Mouse (Mus musculus) telencephalon, adult 2 months (tissue): ENCODE results near the gene Spint2.
A peak's percentile ranks its signal among the peaks of the same experiment; 100 is the strongest.

ENCODE experiments used
- DNase-seq: peaks from one replicate; pipeline ENCODE4 v3.0.0-alpha.2; 2011; ENCODE audit warnings: low read depth, low spot score

Spint2 gene

GRCm38 (mm10) chr7:29304463-29305262, 23.0 kb upstream of the Spint2 start:
- no peak for DNase-seq

- peak; percentile 93 for DNase-seq
Measured at GRCm38 (mm10) chr7:29303738-29304462, 22.2 kb upstream of the Spint2 start, which contains the start of gene Dpf1. Gene Dpf1, plus strand, starts transcription at chr7:29303951.

- no peak for DNase-seq
Measured at GRCm38 (mm10) chr7:29302641-29303040, 20.9 kb upstream of the Spint2 start.

- no peak for DNase-seq
Measured at GRCm38 (mm10) chr7:29301127-29301566, 19.4 kb upstream of the Spint2 start.

GRCm38 (mm10) chr7:29296998-29297397, 15.3 kb upstream of the Spint2 start:
- DNase-seq: no peak

GRCm38 (mm10) chr7:29295861-29296647, 14.3 kb upstream of the Spint2 start:
- DNase-seq: no peak

- DNase-seq: no peak
Measured at GRCm38 (mm10) chr7:29294111-29294761, 12.5 kb upstream of the Spint2 start.

GRCm38 (mm10) chr7:29293131-29294065, 11.7 kb upstream of the Spint2 start:
- no peak for DNase-seq

GRCm38 (mm10) chr7:29292458-29293098, 10.9 kb upstream of the Spint2 start:
- DNase-seq: no peak

- no peak for DNase-seq
Measured at GRCm38 (mm10) chr7:29291616-29292457, 10.1 kb upstream of the Spint2 start.

- no peak for DNase-seq
Measured at GRCm38 (mm10) chr7:29290691-29291485, 9.2 kb upstream of the Spint2 start.

GRCm38 (mm10) chr7:29289856-29290255, 8.1 kb upstream of the Spint2 start:
- no peak for DNase-seq

GRCm38 (mm10) chr7:29288942-29289638, 7.4 kb upstream of the Spint2 start, which contains the start of gene Ppp1r14a:
Gene Ppp1r14a, plus strand, starts transcription at chr7:29289308.
- DNase-seq: no peak

GRCm38 (mm10) chr7:29288079-29288478, 6.4 kb upstream of the Spint2 start:
- no peak for DNase-seq

- no peak for DNase-seq
Measured at GRCm38 (mm10) chr7:29287481-29287880, 5.8 kb upstream of the Spint2 start.

- no peak for DNase-seq
Measured at GRCm38 (mm10) chr7:29284523-29284922, 2.8 kb upstream of the Spint2 start.

- no peak for DNase-seq
Measured at GRCm38 (mm10) chr7:29283876-29284275, 2.2 kb upstream of the Spint2 start.
